8 mouse cellular contexts compared by ENCODE assay signal in genomic region chr10:108331784-108332561, GRCm38 (mm10). TPM values are rescaled to one million over a fixed set of nuclear protein-coding genes. Genes with fewer than 3 reads are reported as not detected.
DNase-seq lines count a peak whose midpoint lies in the region; ATAC-seq lines count a peak whose summit lies in the region.

Gene Pawr, plus strand, starts transcription at chr10:108332121.

- H3K4me3 ChIP-seq in intestine, embryonic 15.5 days (replicated peaks) = peak within 1 kb of the TSS; percentile 87
- peak within 1 kb of the TSS; percentile 78 for H3K4me3 ChIP-seq in liver, embryonic 12.5 days
- H3K4me3 ChIP-seq in stomach, embryonic 15.5 days (replicated peaks) = peak within 1 kb of the TSS; percentile 70

- no peaks in the 10 kb centered on the region for H3K36me3 ChIP-seq in intestine, embryonic 15.5 days
- peaks cover 11% of the 10 kb centered on the region for H3K36me3 ChIP-seq in liver, embryonic 12.5 days
- no peaks in the 10 kb centered on the region for H3K36me3 ChIP-seq in stomach, embryonic 15.5 days

- H3K4me1 ChIP-seq in intestine, embryonic 15.5 days (replicated peaks) = 0 out of 2 replicates have a peak, but pooled peaks cover 9% of the 10 kb centered on the region
- H3K4me1 ChIP-seq in liver, embryonic 12.5 days = peaks cover 36% of the 10 kb centered on the region
- 0 out of 2 replicates have a peak, but pooled peaks cover 7% of the 10 kb centered on the region for H3K4me1 ChIP-seq in stomach, embryonic 15.5 days

- under 1% methylated on average over 81 of the region's 85 CpGs for WGBS in intestine, embryonic 15.5 days
- under 1% methylated on average over 73 of the region's 85 CpGs for WGBS in liver, embryonic 12.5 days (ENCODE audit: insufficient replicate concordance)
- under 1% methylated on average over 73 of the region's 85 CpGs for WGBS in stomach, embryonic 15.5 days

- H3K27ac ChIP-seq in intestine, embryonic 15.5 days = peak within 1 kb of the TSS; percentile 90
- H3K27ac ChIP-seq in liver, embryonic 12.5 days = peak within 1 kb of the TSS; percentile 75
- peak within 1 kb of the TSS; percentile 85 for H3K27ac ChIP-seq in stomach, embryonic 15.5 days

- H3K9me3 ChIP-seq in intestine, embryonic 15.5 days = no peaks in the 10 kb centered on the region
- H3K9me3 ChIP-seq in liver, embryonic 12.5 days (replicated peaks) = no peaks in the 10 kb centered on the region
- no peaks in the 10 kb centered on the region for H3K9me3 ChIP-seq in stomach, embryonic 15.5 days

- no peaks in the 10 kb centered on the region for H3K27me3 ChIP-seq in intestine, embryonic 15.5 days (replicated peaks)
- peaks cover 45% of the 10 kb centered on the region for H3K27me3 ChIP-seq in liver, embryonic 12.5 days (replicated peaks)
- no peaks in the 10 kb centered on the region for H3K27me3 ChIP-seq in stomach, embryonic 15.5 days (replicated peaks)

- ATAC-seq in granulocyte monocyte progenitor cell, adult 5-6 weeks (replicated peaks; ENCODE audit: poor library complexity, severe bottlenecking) = peak; percentile 67
- peak; percentile 95 for ATAC-seq in intestine, embryonic 15.5 days
- peak; percentile 90 for ATAC-seq in liver, embryonic 12.5 days
- ATAC-seq in stomach, embryonic 15.5 days (ENCODE audit: insufficient read depth, low FRiP score, low read depth) = peak; percentile 94

- DNase-seq in left cerebral cortex, adult 18-20 months (ENCODE audit: low spot score in 2 of 2) = peak; percentile 23 to 30
- no peak for DNase-seq in left cerebral cortex, adult 11 months (ENCODE audit: low spot score)
- DNase-seq in cerebellum, postnatal 4 days (ENCODE audit: low spot score in 2 of 2) = peak; percentile 30 to 55
- DNase-seq in naive thymus-derived CD4-positive, alpha-beta T cell, adult 2 months (ENCODE audit: low read depth) = peak; percentile 25

- peak within 1 kb of the TSS; percentile 82 for H3K9ac ChIP-seq in intestine, embryonic 15.5 days
- H3K9ac ChIP-seq in liver, embryonic 12.5 days = peak within 1 kb of the TSS; percentile 83
- H3K9ac ChIP-seq in stomach, embryonic 15.5 days = peak within 1 kb of the TSS; percentile 51

- H3K4me2 ChIP-seq in intestine, embryonic 15.5 days (replicated peaks) = peak within 1 kb of the TSS; percentile 85
- H3K4me2 ChIP-seq in liver, embryonic 12.5 days = peak within 1 kb of the TSS; percentile 97
- H3K4me2 ChIP-seq in stomach, embryonic 15.5 days = peak within 1 kb of the TSS; percentile 83

RNA-seq across cellular contexts. Expression of gene Pawr, which starts in this region (rescaled TPM):
- total RNA-seq in left cerebral cortex, adult 18-20 months (2021) = 1 to 10 TPM; 3.7 to 3.8 TPM
- 1.0 TPM in 1 of 2 replicates, not detected in the other for total RNA-seq in granulocyte monocyte progenitor cell, adult 5-6 weeks (2014; fragmentation: Nextera tagmentation)
- total RNA-seq in granulocyte monocyte progenitor cell, adult 5-6 weeks (2017) = not detected in 2 replicates
- 10.0 and 11.8 TPM in 2 replicates for polyA plus RNA-seq in intestine, embryonic 15.5 days (2015; fragmentation: Nextera tagmentation; extraction: Ambion mirVana)
- 11.6 and 12.6 TPM in 2 replicates for polyA plus RNA-seq in liver, embryonic 12.5 days (2016; fragmentation: Nextera tagmentation; extraction: Ambion mirVana)
- 15.0 and 15.2 TPM in 2 replicates for polyA plus RNA-seq in stomach, embryonic 15.5 days (2015; fragmentation: Nextera tagmentation; extraction: Ambion mirVana)
